Mouse (Mus musculus) liver, postnatal 0 days (tissue): Measurements from ENCODE around the gene Chrm5. TPM values are rescaled to one million over a fixed set of nuclear protein-coding genes. Genes with fewer than 3 reads are reported as not detected.

Source experiments
- ATAC-seq: fragments of 200-750 bp; cut with Nextera tagmentation; 2 replicates; pipeline ENCODE4 v1.8.0; 2017; ENCODE audit warnings: mild to moderate bottlenecking, moderate library complexity
- DNase-seq: peaks from one replicate; pipeline ENCODE4 v3.0.0-alpha.2; 2016
- H3K27ac ChIP-seq: fragments of 300-500 bp; sonication (generic); 2 replicates; pipeline ENCODE4 v1.5.1; 2014; ENCODE audit warnings: antibody characterized with exemption, moderate library complexity, mild to moderate bottlenecking, low read depth
- H3K27me3 ChIP-seq: fragments of 300-500 bp; sonication (generic); 2 replicates; pipeline ENCODE4 v1.6.1; 2014; ENCODE audit warnings: low read length, control low read depth, mixed read lengths; ENCODE audit not compliant: insufficient read depth
- H3K36me3 ChIP-seq: fragments of 300-500 bp; sonication (generic); replicated peaks from 2 replicates; pipeline ENCODE4 v1.6.1; 2014; ENCODE audit warnings: mild to moderate bottlenecking, control low read depth, low read length, moderate library complexity, mixed read lengths; ENCODE audit not compliant: insufficient read depth
- H3K4me1 ChIP-seq: fragments of 300-500 bp; sonication (generic); 2 replicates; pipeline ENCODE4 v1.6.1; 2014; ENCODE audit warnings: antibody characterized with exemption, mild to moderate bottlenecking, control low read depth; ENCODE audit not compliant: insufficient read depth
- H3K4me2 ChIP-seq: fragments of 300-500 bp; sonication (generic); 2 replicates; pipeline ENCODE4 v1.6.1; 2014; ENCODE audit warnings: low read depth, mild to moderate bottlenecking, low read length, moderate library complexity, mixed read lengths
- H3K4me3 ChIP-seq: fragments of 300-500 bp; sonication (generic); 2 replicates; pipeline ENCODE4 v1.5.1; 2014; ENCODE audit warnings: low read depth, low read length
- H3K9ac ChIP-seq: fragments of 300-500 bp; sonication (generic); replicated peaks from 2 replicates; pipeline ENCODE4 v1.6.1; 2014; ENCODE audit warnings: mild to moderate bottlenecking, moderate library complexity
- H3K9me3 ChIP-seq: fragments of 300-500 bp; sonication (generic); 2 replicates; pipeline ENCODE4 v1.6.1; 2016; ENCODE audit warnings: mild to moderate bottlenecking, control low read depth, low read length, mixed read lengths
- CTCF ChIP-seq: sonication (generic); IDR thresholded peaks from 2 replicates; pipeline ENCODE4 v1.5.1; 2016; ENCODE audit warnings: antibody characterized with exemption, low read depth
- EP300 ChIP-seq: IDR thresholded peaks from 2 replicates; pipeline ENCODE4 v1.6.1; 2016; ENCODE audit warnings: antibody characterized with exemption, low read depth, mild to moderate bottlenecking
- WGBS: fragments of 180-500 bp; shearing (Covaris S2); extraction: QIAGEN DNeasy Blood & Tissue Kit; methylation state at CpG from one replicate; pipeline ENCODE4 v1.1.7; 2014; ENCODE audit not compliant: insufficient replicate concordance; 5-methylcytosine and 5-hydroxymethylcytosine counted together
- polyA plus RNA-seq: library from polyadenylated mRNA; unstranded; fragments of >200 nt; fragmentation: Nextera tagmentation; extraction: Ambion mirVana; gene quantifications from 2 replicates; pipeline ENCODE4 v1.2.1, GENCODE M21; 2015

The Chrm5 gene
- polyA plus RNA-seq, 1 experiment from 2014 or later: not detected

GRCm38 (mm10) chr2:112433359-112433758 lies 47.2 kb downstream of the Chrm5 start:
- Histone ChIP-seq H3K9ac (no peak overlapping the region), H3K27ac (no peak overlapping the region), H3K9me3 (no peaks in the 10 kb centered on the region), H3K27me3 (no peaks in the 10 kb centered on the region), H3K4me3 (no peak overlapping the region), H3K4me1 (no peaks in the 10 kb centered on the region), H3K4me2 (no peak overlapping the region), H3K36me3 (no peaks in the 10 kb centered on the region)
- ATAC-seq: peak; percentile 45
- WGBS: 43% methylated on average over 2 of the region's 2 CpGs
- TF ChIP-seq CTCF (no peak), EP300 (no peak)
- no peak for DNase-seq

DNA sequence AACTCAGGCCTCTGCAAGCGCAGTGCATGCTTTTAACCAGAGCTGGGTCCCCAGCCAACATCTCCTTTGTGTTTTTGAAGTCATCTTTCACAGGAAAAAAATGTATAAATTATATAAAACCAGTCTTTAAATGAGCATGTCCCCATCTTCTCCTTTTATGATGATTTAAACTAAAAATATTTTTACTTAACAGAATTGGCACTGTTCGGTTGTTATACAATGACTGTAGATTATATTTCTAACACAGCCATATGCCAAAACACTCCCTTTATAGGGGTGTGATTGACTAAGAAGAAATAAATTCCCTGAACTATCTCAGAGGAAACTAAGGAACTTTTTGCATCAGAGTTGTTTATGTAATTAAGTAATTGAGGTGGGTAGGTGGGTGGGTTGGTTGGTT lies 48.0 kb downstream of the Chrm5 start:
- Histone ChIP-seq H3K27me3 (no peaks in the 10 kb centered on the region), H3K9ac (no peak overlapping the region), H3K9me3 (no peaks in the 10 kb centered on the region), H3K36me3 (no peaks in the 10 kb centered on the region), H3K27ac (no peak overlapping the region), H3K4me1 (no peaks in the 10 kb centered on the region), H3K4me2 (no peak overlapping the region), H3K4me3 (no peak overlapping the region)
- DNase-seq: no peak
- WGBS: 72% methylated on average over 2 of the region's 2 CpGs
- no peak for ATAC-seq
- TF ChIP-seq EP300: no peak

DNA sequence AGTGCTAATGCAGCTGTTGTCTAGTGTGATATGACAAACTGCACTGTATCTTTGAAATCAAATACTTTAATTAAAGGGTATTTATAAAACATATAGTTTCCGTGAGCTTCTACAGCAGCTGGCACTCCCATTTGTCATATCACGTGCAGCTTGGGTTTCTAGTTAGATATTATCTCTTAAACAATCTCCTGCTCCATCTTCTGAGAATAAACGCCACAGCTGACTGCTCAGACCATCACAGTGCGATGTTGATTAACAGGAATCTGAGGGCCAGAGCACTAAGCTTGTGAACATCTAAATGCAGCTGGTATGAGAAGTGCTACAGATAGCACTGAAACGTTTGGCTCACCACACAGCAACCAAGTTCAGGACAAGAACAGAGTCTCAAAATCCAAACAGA lies 50.2 kb downstream of the Chrm5 start:
- Histone ChIP-seq H3K4me1 (no peaks in the 10 kb centered on the region), H3K27ac (no peak overlapping the region), H3K27me3 (no peaks in the 10 kb centered on the region), H3K36me3 (no peaks in the 10 kb centered on the region), H3K9me3 (no peaks in the 10 kb centered on the region), H3K4me3 (no peak overlapping the region), H3K4me2 (no peak overlapping the region), H3K9ac (no peak overlapping the region)
- TF ChIP-seq CTCF (no peak), EP300 (no peak)
- WGBS: 52% methylated on average over 5 of the region's 5 CpGs
- no peak for DNase-seq
- no peak for ATAC-seq

DNA sequence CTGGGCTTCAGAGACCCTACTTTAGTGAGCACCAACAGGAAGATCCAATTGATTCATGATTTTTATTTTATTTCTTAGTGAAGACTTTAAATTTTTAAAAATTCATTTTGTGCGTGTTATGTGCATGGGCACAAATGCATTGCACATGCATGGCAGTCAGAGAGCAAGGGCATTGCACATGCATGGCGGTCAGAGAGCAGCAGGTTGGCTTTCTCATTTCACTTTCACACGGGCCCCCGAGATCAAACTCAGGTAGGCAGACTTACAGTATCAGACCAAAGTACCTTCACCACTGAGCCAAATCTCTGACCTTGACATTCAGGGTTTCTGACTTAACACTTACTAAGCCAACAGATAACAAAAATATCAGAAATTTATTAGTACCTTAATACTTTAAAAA lies 50.9 kb downstream of the Chrm5 start:
- WGBS: 73% methylated on average over 4 of the region's 4 CpGs
- Histone ChIP-seq H3K4me3 (no peak overlapping the region), H3K27me3 (no peaks in the 10 kb centered on the region), H3K36me3 (no peaks in the 10 kb centered on the region), H3K4me1 (no peaks in the 10 kb centered on the region), H3K9me3 (no peaks in the 10 kb centered on the region), H3K4me2 (no peak overlapping the region), H3K9ac (no peak overlapping the region), H3K27ac (no peak overlapping the region)
- ATAC-seq: no peak
- TF ChIP-seq EP300 (no peak), CTCF (no peak)
- no peak for DNase-seq

Other genes with a start within 250 kb of the Chrm5 start
- 1.6 and 1.7 TPM in 2 replicates for gene Lpcat4, start 241.3 kb downstream of the Chrm5 start, polyA plus RNA-seq
- gene Nutm1, start 221.5 kb downstream of the Chrm5 start, polyA plus RNA-seq: 0.02 TPM in 1 of 2 replicates, not detected in the other
- gene Nop10, start 218.8 kb downstream of the Chrm5 start, polyA plus RNA-seq: 129 TPM in 2 replicates
- gene Slc12a6, start 214.9 kb downstream of the Chrm5 start, polyA plus RNA-seq: 3.7 and 4.1 TPM in 2 replicates
- gene Gm21985, start 214.5 kb downstream of the Chrm5 start, polyA plus RNA-seq: not detected in 2 replicates
- gene Emc4, start 112.7 kb downstream of the Chrm5 start, polyA plus RNA-seq: 62.9 and 63.6 TPM in 2 replicates
- gene Katnbl1, start 101.6 kb downstream of the Chrm5 start, polyA plus RNA-seq: 9.9 and 10.7 TPM in 2 replicates
- gene Emc7, start 25.8 kb downstream of the Chrm5 start, polyA plus RNA-seq: 19.1 and 19.2 TPM in 2 replicates
- 3.2 and 3.6 TPM in 2 replicates for gene Aven, start 12.2 kb upstream of the Chrm5 start, polyA plus RNA-seq